Mouse (Mus musculus) testis, postnatal 14 days (tissue): ENCODE data around the gene Gfod2.
A peak's percentile ranks its signal among the peaks of the same experiment; 100 is the strongest.

Experiments
- DNase-seq: peaks from one replicate; pipeline ENCODE4 v3.0.0; 2021; ENCODE audit warnings: low spot score

Gfod2 gene

GRCm38 (mm10) chr8:105702001-105702401, 56.5 kb downstream of the Gfod2 start:
- DNase-seq = no peak

GRCm38 (mm10) chr8:105700966-105701824, 57.3 kb downstream of the Gfod2 start, which contains the start of the genes Acd and Pard6a:
TSS of gene Acd (minus strand) at chr8:105701102.
TSS of gene Pard6a (plus strand) at chr8:105701148.
- peak; percentile 94 for DNase-seq

GRCm38 (mm10) chr8:105700566-105700965, 57.9 kb downstream of the Gfod2 start:
- DNase-seq = no peak

- DNase-seq = no peak
Observed at GRCm38 (mm10) chr8:105699488-105700215, 58.8 kb downstream of the Gfod2 start.

GRCm38 (mm10) chr8:105698734-105699133, 59.7 kb downstream of the Gfod2 start:
- no peak for DNase-seq

GRCm38 (mm10) chr8:105697196-105697780, 61.2 kb downstream of the Gfod2 start:
- no peak for DNase-seq

GRCm38 (mm10) chr8:105695080-105695780, 63.2 kb downstream of the Gfod2 start:
- no peak for DNase-seq

GRCm38 (mm10) chr8:105694051-105694799, 64.2 kb downstream of the Gfod2 start:
- DNase-seq = no peak

GRCm38 (mm10) chr8:105693648-105694047, 64.8 kb downstream of the Gfod2 start:
- no peak for DNase-seq

- no peak for DNase-seq
Observed at GRCm38 (mm10) chr8:105692449-105693182, 65.8 kb downstream of the Gfod2 start.

- no peak for DNase-seq
Observed at GRCm38 (mm10) chr8:105690978-105691377, 67.5 kb downstream of the Gfod2 start.

- DNase-seq = no peak
Observed at GRCm38 (mm10) chr8:105689983-105690360, 68.5 kb downstream of the Gfod2 start.

GRCm38 (mm10) chr8:105689256-105689982, 69.0 kb downstream of the Gfod2 start:
- no peak for DNase-seq

- DNase-seq = no peak
Observed at GRCm38 (mm10) chr8:105688242-105688752, 70.2 kb downstream of the Gfod2 start.

- DNase-seq = no peak
Observed at GRCm38 (mm10) chr8:105687512-105687911, 71.0 kb downstream of the Gfod2 start.

- no peak for DNase-seq
Observed at GRCm38 (mm10) chr8:105686551-105686950, 71.9 kb downstream of the Gfod2 start.

- DNase-seq = no peak
Observed at GRCm38 (mm10) chr8:105685796-105686308, 72.6 kb downstream of the Gfod2 start, which contains the start of gene Carmil2. TSS of gene Carmil2 (plus strand) at chr8:105686274.

- DNase-seq = no peak
Observed at GRCm38 (mm10) chr8:105685325-105685724, 73.1 kb downstream of the Gfod2 start.

GRCm38 (mm10) chr8:105677891-105678290, 80.6 kb downstream of the Gfod2 start:
- DNase-seq = no peak
